Mouse (Mus musculus) frontal cortex, postnatal 36 days (tissue): ENCODE results near the gene Cyfip2.

Experiments
- DNase-seq, 2 experiments: peaks; one replicate each; pipeline ENCODE4 v3.0.0; 2022; ENCODE audit warnings: low spot score in 2 of 2

Gene Cyfip2

DNA sequence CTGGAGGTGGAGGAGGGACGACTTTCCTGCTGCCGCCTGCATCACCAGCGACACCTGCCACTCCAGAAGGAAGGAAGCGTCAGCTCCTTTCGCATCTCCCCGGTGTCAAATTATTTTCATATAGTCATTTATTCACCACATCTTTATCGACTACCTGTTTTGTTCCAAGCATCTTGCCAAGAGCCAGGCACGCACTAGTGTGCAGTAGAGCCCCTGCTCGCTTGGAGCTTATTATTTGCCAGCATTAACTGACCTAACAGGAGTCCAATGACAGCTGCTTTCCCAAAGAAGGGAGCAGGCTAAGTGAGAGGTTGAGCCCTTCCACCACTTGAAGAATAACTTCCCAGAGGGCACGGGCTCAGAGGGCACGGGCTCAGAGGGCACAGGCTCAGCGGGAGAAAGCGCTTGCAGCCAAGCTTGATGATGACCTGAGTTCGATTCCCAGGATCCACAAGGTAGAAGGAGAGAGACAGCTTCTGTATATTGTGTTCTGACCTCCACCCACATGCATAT, at the start of gene Cyfip2:
TSS of gene Cyfip2 (minus strand) at position 337 of the 513 bp plus-strand sequence.
- no peak for DNase-seq

DNA sequence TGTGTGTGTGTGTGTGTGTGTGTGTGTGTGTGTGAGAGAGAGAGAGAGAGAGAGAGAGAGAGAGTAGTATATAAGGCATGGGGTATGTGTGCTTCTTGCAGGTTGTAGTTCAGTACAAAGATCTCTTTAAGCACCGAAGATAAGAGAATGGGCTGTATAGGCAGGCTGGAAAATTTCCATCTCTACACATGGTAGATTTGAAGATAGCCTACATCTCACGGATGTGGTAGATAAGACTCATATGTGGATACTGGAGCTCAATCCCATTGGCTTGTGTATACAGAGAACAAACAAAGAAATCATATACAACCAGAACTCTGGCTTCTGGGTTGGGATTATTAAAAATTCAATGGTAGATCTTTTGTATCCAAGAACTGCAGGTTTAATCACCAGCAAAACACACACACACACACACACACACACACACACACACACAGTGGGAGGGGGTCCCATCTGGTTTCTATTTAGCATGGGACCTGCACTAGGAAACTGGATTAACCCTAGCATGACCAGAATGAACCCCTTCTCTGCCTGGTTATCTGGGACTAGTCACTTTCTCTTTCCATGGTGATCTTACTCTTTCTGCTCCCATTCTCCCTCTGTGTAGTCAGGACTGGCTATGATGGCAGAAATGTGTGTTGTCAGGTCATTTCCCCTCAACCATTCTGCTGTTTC, 48.5 kb upstream of the Cyfip2 start:
- DNase-seq: no peak

DNA sequence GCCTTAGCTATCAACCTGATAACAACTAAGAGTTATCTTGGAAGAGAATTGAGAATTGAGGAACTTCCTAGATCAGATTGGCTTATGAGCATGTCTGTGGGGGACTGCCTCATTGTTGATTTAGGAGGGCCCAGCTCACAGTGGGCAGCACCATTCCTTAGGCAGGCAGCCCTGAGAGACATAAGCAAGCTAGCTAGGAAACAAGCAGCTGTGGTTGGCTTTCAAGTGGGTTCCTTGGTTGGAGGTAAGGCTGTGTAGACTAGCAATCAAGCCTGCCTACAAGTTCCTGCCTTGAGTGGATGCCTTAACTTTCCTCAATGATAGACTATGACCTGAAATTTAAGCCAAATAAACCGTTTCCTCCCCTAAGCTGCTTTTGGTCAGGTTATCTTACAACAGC, 45.7 kb upstream of the Cyfip2 start:
- DNase-seq: no peak

GRCm38 (mm10) chr11:46349681-46350410, 37.2 kb upstream of the Cyfip2 start:
- DNase-seq: no peak

- DNase-seq: no peak
Measured at GRCm38 (mm10) chr11:46348416-46348815, 35.8 kb upstream of the Cyfip2 start.

DNA sequence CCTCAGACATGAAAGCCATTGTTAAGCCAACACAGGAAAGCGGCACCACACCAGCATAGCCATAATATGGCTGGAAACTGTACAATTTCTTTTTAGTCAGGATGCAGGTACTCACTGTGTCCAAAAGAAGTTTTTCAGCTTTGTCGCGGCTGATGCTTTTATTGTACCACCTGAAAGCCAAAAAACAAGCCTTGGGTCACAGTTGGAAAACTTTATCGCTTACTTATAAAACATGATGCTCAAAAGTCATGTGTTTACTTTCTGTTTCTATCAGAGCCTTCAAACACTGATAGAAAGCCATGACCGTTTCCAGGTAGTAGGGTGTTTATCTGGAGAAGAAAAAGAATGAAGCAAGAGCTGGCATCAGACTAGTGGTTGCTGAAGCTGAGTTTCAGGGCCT, 35.1 kb upstream of the Cyfip2 start:
- no peak for DNase-seq

DNA sequence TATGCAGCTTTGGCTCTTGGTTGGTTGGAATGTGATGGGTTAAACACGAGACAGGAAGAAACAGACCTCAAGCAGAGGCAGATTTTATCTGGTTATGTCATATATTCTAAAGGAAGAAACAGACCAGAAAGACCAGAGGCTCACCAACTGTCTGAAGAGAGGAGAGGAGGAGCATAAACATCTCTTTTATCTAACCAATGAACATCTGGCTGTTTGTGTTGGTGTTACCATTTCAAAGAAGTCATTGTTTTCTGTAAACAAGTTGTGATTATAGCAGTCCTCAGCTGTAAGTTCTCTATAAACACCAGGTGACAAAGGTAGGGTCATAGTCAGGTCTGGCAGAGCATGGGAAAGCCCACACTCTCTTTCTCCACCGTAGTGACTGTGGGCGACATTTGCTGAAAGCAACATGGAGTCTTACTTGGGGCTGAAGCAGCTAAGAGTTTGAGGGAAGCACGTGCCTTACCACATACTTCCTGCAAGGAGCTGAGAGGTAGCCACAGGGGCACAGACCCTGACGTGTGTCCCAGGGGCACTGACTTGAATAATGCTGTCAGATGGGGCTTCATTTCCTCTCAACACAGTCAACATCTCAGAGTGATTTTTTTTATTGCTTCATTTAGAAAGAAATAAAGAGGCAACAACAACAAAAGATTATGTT, 31.4 kb upstream of the Cyfip2 start:
- DNase-seq: no peak

DNA sequence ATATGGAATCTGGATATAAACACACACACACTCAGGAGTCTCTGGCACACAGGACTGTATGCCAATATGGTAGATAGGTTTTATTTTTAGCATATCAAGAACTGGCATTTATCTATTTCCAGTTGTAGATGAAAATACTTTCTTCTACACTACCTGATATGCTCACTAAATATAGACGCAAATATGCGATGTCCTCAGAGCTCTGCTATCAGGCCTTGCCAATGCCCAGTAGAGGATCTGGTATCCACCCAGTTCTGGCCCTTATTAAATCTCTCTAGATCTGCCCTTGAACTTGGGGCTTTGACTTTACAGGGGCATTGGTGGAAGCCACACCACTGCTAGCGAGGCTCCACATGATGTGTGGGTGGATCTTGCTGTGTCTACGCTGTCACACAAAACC, 29.3 kb upstream of the Cyfip2 start:
- no peak for DNase-seq

DNA sequence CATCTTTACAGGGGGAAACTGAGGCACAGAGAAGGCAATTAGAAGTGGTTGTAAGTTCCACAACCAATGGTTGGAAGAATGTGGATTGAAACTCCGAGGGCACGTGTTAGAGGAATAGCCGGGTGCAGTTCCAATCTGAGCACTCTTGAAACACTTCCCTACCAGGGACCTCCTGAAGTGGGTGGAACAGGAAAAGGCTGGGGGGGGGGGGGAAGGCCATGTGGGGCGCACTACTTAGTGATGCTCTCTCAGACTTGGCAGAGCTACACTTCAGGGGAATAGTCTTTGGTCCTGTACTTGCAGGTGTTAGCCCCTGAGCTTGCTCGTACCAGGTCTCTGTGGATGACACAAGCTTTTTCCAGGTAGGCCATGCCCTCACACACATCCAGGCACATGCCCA, 23.4 kb upstream of the Cyfip2 start:
- DNase-seq: no peak

GRCm38 (mm10) chr11:46332217-46332616, 19.6 kb upstream of the Cyfip2 start:
- DNase-seq: no peak

DNA sequence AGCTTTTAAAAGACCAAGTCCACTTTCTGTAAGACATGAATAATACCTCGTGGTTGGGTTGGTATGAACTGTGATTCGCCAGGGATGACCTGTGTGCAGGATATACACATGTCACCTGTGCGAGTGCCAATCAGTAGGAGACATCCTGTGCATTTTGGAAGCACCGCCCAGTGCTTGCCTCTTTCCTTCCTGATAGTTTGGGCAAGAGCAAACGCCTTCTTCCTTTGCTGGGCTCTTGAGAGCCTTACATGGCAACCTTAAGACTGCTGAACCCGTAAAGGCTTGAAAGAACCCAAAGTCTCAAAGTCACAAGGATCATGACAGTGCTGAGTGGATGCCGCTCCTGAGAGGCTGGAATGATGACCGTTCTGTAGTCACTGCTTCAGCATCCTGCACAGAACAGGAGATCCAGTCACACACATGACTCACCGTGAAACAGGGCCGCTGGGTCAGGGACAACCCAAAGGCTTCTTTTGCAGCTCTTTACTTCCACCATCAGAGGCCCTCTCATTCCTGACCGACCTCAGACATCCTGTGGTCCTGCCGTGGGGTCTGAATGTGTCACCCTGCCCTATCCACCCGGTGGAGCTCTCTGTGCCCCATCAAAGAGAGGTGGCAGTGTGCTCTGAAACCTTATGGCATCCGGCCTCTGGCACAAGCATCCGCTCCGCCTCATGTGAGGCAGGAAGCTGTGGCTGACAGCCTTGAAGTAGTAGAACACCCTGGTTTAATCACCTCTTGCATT, 13.8 kb upstream of the Cyfip2 start:
- no peak for DNase-seq

DNA sequence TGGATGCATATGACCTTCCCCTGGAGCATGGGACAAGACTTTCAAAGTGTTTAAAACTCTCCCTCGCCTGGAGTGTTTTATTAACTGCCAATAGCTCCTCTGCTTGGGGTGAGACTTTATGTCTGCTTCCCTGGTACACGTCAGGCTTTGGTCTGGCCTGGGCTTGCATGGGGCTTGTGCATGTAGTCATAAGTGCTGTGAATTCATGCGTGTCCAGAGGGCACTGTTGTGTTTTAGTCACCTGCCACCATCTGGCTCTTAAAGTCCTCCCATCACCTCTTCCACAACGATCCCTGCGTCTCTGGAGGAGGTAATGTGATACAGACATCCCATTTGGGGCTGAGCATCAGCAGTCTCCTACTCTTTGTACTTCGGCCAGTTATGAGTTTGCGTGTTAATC, 8.9 kb upstream of the Cyfip2 start:
- DNase-seq: no peak

- DNase-seq: no peak
Measured at GRCm38 (mm10) chr11:46314534-46314933, 1.9 kb upstream of the Cyfip2 start.

DNA sequence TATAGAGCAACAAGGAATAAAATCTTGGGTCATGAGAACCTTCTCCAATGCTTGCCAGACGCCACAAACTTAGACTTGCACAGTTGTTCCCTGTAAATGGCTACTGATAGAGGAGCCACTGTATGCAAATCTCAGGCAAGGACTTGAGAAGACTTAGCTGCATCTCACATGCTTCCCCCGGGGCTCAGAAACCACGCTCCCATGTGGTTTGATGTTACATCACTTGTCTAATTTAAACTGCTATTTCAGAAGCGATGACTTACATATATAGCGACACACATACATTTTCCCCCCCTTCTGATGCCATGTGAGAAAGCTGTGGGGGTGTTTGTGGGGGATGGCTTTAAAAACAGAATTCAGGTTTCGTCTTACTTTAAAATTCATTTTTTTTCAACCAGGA, 1.2 kb upstream of the Cyfip2 start:
- peak; percentile 51 to 84 for DNase-seq

DNA sequence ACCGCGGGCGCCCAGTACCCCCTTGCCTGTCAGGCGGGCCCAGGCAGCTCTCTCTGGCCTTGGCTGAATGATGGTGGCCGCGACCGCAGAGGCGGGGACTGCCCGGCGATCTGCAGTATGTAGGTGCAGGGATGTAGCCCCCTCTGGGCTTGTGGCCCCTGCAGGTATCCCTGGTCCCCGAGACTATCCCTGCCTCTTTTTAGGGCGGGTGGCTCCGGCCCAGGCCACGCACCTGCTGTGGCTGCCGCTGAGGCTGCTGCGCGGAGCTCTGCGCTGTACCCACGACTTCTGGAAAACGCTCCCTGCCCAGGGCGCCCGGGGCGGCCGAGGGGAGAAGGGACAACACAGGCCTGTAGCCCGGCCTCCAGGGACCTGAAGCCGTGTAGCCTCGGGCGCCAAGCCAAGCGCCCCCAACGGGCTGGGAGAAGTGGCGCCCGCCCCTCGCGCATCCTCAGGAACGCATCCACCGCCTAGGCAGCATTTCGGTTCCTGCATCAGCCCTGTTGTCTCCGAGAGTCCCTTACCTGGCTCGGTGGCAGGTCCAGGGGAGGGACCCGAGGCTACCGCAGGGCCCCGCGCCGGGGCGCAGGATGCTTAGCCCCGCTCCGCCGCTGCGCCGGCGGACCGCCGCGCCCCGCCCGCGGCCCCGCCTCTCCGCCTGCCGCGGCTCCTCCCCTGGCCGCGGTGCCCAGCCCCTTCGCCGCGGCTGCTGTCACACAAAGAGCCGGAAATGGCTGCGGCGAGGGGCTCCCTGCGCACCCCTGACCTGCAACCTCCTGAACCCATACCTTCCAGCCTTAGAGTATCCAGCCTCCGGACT, 746 bp downstream of the Cyfip2 start:
- peak; percentile 58 to 60 for DNase-seq

GRCm38 (mm10) chr11:46311181-46311702, 1.4 kb downstream of the Cyfip2 start:
- DNase-seq: no peak

- peak in 1 of 2 experiments; percentile 60 for DNase-seq
Measured at GRCm38 (mm10) chr11:46310647-46311063, 2.0 kb downstream of the Cyfip2 start.

- DNase-seq: no peak
Measured at GRCm38 (mm10) chr11:46309808-46310555, 2.7 kb downstream of the Cyfip2 start.

- peak; percentile 48 to 67 for DNase-seq
Measured at GRCm38 (mm10) chr11:46309111-46309741, 3.4 kb downstream of the Cyfip2 start.
